Mouse (Mus musculus): ENCODE data around the gene Arl4d. TPM values are rescaled to one million over a fixed set of nuclear protein-coding genes. Genes with fewer than 3 reads are reported as not detected.
"Not testable (repeated sequence)": the region's sequence is repeated elsewhere in the genome, so short reads cannot be mapped to it uniquely, and the experiment has no call there.

Gene Arl4d
- total and polyA plus RNA-seq, 3 experiments = 0.59 to 1.2 (median 0.81) TPM

GRCm38 (mm10) chr11:101628733-101629417 lies 36.5 kb upstream of the Arl4d start:
- dilution Hi-C loops (cut with MboI; ENCODE audit: extremely low pct_ligation_motif_present, extremely low pct_unique_long_range_greater_than_20kb, low sequenced_read_pairs); H3K27me3 ChIP-seq (replicated peaks); H3K9me3 ChIP-seq (replicated peaks; ENCODE audit: low read length); H3K9ac ChIP-seq (ENCODE audit: insufficient read depth, low read depth); in situ Hi-C loops (cut with MboI; ENCODE audit: low pct_ligation_motif_present, low pct_unique_long_range_greater_than_20kb, low sequenced_read_pairs); H3K79me2 ChIP-seq (replicated peaks; ENCODE audit: control insufficient read depth, extremely low read depth, insufficient read depth, poor library complexity, severe bottlenecking); H3K27ac ChIP-seq (ENCODE audit: insufficient read depth, low read depth): not testable (repeated sequence)
- H3K4me1 ChIP-seq (ENCODE audit: control insufficient read depth in 1 of 2, insufficient read depth in 2 of 2) = peaks cover 0 to 22% of the 10 kb centered on the region in 2 experiments; a peak in 2 of 4 replicates
- peak overlapping the region in 1 of 3 experiments; percentile 62 for H3K4me3 ChIP-seq (replicated peaks in 1 of 3; ENCODE audit: low read depth in 2 of 3, low read length in 2 of 3, poor library complexity in 1 of 3)
- peaks cover 4 to 19% of the 10 kb centered on the region in 2 experiments for H3K36me3 ChIP-seq (replicated peaks in 1 of 2; ENCODE audit: control insufficient read depth in 1 of 2, insufficient read depth in 1 of 2, low read length in 1 of 2)
- H3K4me2 ChIP-seq (ENCODE audit: insufficient read depth, low read depth, poor library complexity, severe bottlenecking) = peak overlapping the region; percentile 54; the same call in 1 of the 2 replicates
- peak; percentile 48 for DNase-seq (ENCODE audit: extremely low read depth)
- TF ChIP-seq TBP (conservative IDR thresholded peaks at IDR 0.05; ENCODE audit: low read depth, low read length) (peak; percentile 80; the same call in 1 of the 2 replicates), CTCF (conservative IDR thresholded peaks at IDR 0.05 in 1 of 2, IDR thresholded peaks at IDR 0.05 in 1 of 2; ENCODE audit: low read depth in 2 of 2, low read length in 2 of 2) (peak in 1 of 2 experiments; percentile 13; a peak in 1 of 4 replicates), ZNF384 (IDR thresholded peaks at IDR 0.05; ENCODE audit: low read depth, low read length) (0 out of 2 replicates have a peak, but pooled peaks have one; percentile 60)

GRCm38 (mm10) chr11:101635660-101636059 lies 29.7 kb upstream of the Arl4d start:
- H3K36me3 ChIP-seq (replicated peaks in 1 of 2; ENCODE audit: control insufficient read depth in 1 of 2, insufficient read depth in 1 of 2, low read length in 1 of 2) = peaks cover 8 to 30% of the 10 kb centered on the region in 2 experiments
- H3K4me2 ChIP-seq (ENCODE audit: insufficient read depth, low read depth, poor library complexity, severe bottlenecking) = no peak overlapping the region
- in situ Hi-C loops (cut with MboI; ENCODE audit: low pct_ligation_motif_present, low pct_unique_long_range_greater_than_20kb, low sequenced_read_pairs) (no loop called here), dilution Hi-C loops (cut with MboI; ENCODE audit: extremely low pct_ligation_motif_present, extremely low pct_unique_long_range_greater_than_20kb, low sequenced_read_pairs) (no loop called here)
- no peak overlapping the region for H3K27ac ChIP-seq (ENCODE audit: insufficient read depth, low read depth)
- peaks cover 0 to 9% of the 10 kb centered on the region in 2 experiments; a peak in 2 of 4 replicates for H3K4me1 ChIP-seq (ENCODE audit: control insufficient read depth in 1 of 2, insufficient read depth in 2 of 2)
- H3K9me3 ChIP-seq (replicated peaks; ENCODE audit: low read length) = peaks cover 5% of the 10 kb centered on the region
- no peak for TF ChIP-seq CHD1 (IDR thresholded peaks at IDR 0.05; ENCODE audit: low read depth, low read length)
- TF ChIP-seq USF2 (conservative IDR thresholded peaks at IDR 0.05; ENCODE audit: low read depth, low read length) = no peak
- no peak for TF ChIP-seq ZKSCAN1 (IDR thresholded peaks at IDR 0.05; ENCODE audit: borderline replicate concordance, low read depth, low read length)
- TF ChIP-seq KAT2A (IDR thresholded peaks at IDR 0.05; ENCODE audit: insufficient replicate concordance, low read length) = no peak
- TF ChIP-seq ZNF384 (IDR thresholded peaks at IDR 0.05; ENCODE audit: low read depth, low read length) = no peak
- TF ChIP-seq BHLHE40 (IDR thresholded peaks at IDR 0.05; ENCODE audit: low read depth, low read length) = no peak
- TF ChIP-seq CHD2 (IDR thresholded peaks at IDR 0.05; ENCODE audit: low read length) = no peak
- no peak for TF ChIP-seq MAZ (IDR thresholded peaks at IDR 0.05; ENCODE audit: low read depth, low read length)
- TF ChIP-seq TBP (conservative IDR thresholded peaks at IDR 0.05; ENCODE audit: low read depth, low read length) = no peak
- TF ChIP-seq MEF2A (IDR thresholded peaks at IDR 0.05; ENCODE audit: borderline replicate concordance, low read depth, low read length) = no peak
- TF ChIP-seq POLR2A (IDR thresholded peaks at IDR 0.05; ENCODE audit: low read depth, low read length) = no peak
- H3K9ac ChIP-seq (ENCODE audit: insufficient read depth, low read depth) = no peak overlapping the region
- H3K4me3 ChIP-seq (replicated peaks in 1 of 3; ENCODE audit: low read depth in 2 of 3, low read length in 2 of 3, poor library complexity in 1 of 3) = no peak overlapping the region
- no peak for DNase-seq (ENCODE audit: extremely low read depth)
- H3K27me3 ChIP-seq (replicated peaks) = peaks cover 2% of the 10 kb centered on the region
- H3K79me2 ChIP-seq (replicated peaks; ENCODE audit: control insufficient read depth, extremely low read depth, insufficient read depth, poor library complexity, severe bottlenecking) = no peaks in the 10 kb centered on the region

GRCm38 (mm10) chr11:101639761-101640160 lies 25.6 kb upstream of the Arl4d start:
- Histone ChIP-seq H3K4me2 (ENCODE audit: insufficient read depth, low read depth, poor library complexity, severe bottlenecking) (no peak overlapping the region), H3K4me1 (ENCODE audit: control insufficient read depth in 1 of 2, insufficient read depth in 2 of 2) (peaks cover 4 to 26% of the 10 kb centered on the region in 2 experiments; a peak in 3 of 4 replicates), H3K4me3 (replicated peaks in 1 of 3; ENCODE audit: low read depth in 2 of 3, low read length in 2 of 3, poor library complexity in 1 of 3) (no peak overlapping the region), H3K27me3 (replicated peaks) (peaks cover 4% of the 10 kb centered on the region), H3K27ac (ENCODE audit: insufficient read depth, low read depth) (no peak overlapping the region), H3K9ac (ENCODE audit: insufficient read depth, low read depth) (no peak overlapping the region), H3K79me2 (replicated peaks; ENCODE audit: control insufficient read depth, extremely low read depth, insufficient read depth, poor library complexity, severe bottlenecking) (no peaks in the 10 kb centered on the region), H3K36me3 (replicated peaks in 1 of 2; ENCODE audit: control insufficient read depth in 1 of 2, insufficient read depth in 1 of 2, low read length in 1 of 2) (peaks cover 4 to 12% of the 10 kb centered on the region in 2 experiments), H3K9me3 (replicated peaks; ENCODE audit: low read length) (peaks cover 5% of the 10 kb centered on the region)
- TF ChIP-seq MEF2A (IDR thresholded peaks at IDR 0.05; ENCODE audit: borderline replicate concordance, low read depth, low read length) = no peak
- dilution Hi-C loops (cut with MboI; ENCODE audit: extremely low pct_ligation_motif_present, extremely low pct_unique_long_range_greater_than_20kb, low sequenced_read_pairs) (no loop called here), in situ Hi-C loops (cut with MboI; ENCODE audit: low pct_ligation_motif_present, low pct_unique_long_range_greater_than_20kb, low sequenced_read_pairs) (no loop called here)
- no peak for DNase-seq (ENCODE audit: extremely low read depth)

Measured in CH12.LX (cell line).